Mouse (Mus musculus) forebrain, embryonic 13.5 days (tissue): ENCODE data around the gene Pdzd7. TPM values are rescaled to one million over a fixed set of nuclear protein-coding genes. Genes with fewer than 3 reads are reported as not detected.

ENCODE experiments used
- ATAC-seq: fragments of 200-750 bp; cut with Nextera tagmentation; 2 replicates; pipeline ENCODE4 v1.8.0; 2017
- H3K27ac ChIP-seq: fragments of 300-500 bp; sonication (generic); 2 replicates; pipeline ENCODE4 v1.5.1; 2015; ENCODE audit warnings: inconsistent platforms, mild to moderate bottlenecking, moderate library complexity
- H3K27me3 ChIP-seq: fragments of 300-500 bp; sonication (generic); 2 replicates; pipeline ENCODE4 v1.6.1; 2015; ENCODE audit warnings: mild to moderate bottlenecking, inconsistent platforms
- H3K36me3 ChIP-seq: fragments of 300-500 bp; sonication (generic); 2 replicates; pipeline ENCODE4 v1.6.1; 2015; ENCODE audit warnings: mild to moderate bottlenecking, inconsistent platforms; ENCODE audit not compliant: poor library complexity, severe bottlenecking
- H3K4me1 ChIP-seq: fragments of 300-500 bp; sonication (generic); 2 replicates; pipeline ENCODE4 v1.6.1; 2015; ENCODE audit warnings: inconsistent platforms
- H3K4me2 ChIP-seq: fragments of 300-500 bp; sonication (generic); 2 replicates; pipeline ENCODE4 v1.6.1; 2015; ENCODE audit warnings: inconsistent platforms, mild to moderate bottlenecking, moderate library complexity
- H3K4me3 ChIP-seq: fragments of 300-500 bp; sonication (generic); 2 replicates; pipeline ENCODE4 v1.5.1; 2015; ENCODE audit warnings: mild to moderate bottlenecking, inconsistent platforms
- H3K9ac ChIP-seq: fragments of 300-500 bp; sonication (generic); 2 replicates; pipeline ENCODE4 v1.6.1; 2015; ENCODE audit warnings: mild to moderate bottlenecking, inconsistent platforms
- H3K9me3 ChIP-seq: fragments of 300-500 bp; sonication (generic); replicated peaks from 2 replicates; pipeline ENCODE4 v1.6.1; 2016; ENCODE audit warnings: inconsistent platforms
- WGBS: fragments of 180-500 bp; shearing (Covaris S2); methylation state at CpG from one replicate; pipeline ENCODE4 v1.1.7; 2015; 5-methylcytosine and 5-hydroxymethylcytosine counted together
- polyA plus RNA-seq: library from polyadenylated mRNA; unstranded; fragments of >200 nt; fragmentation: Nextera tagmentation; extraction: Ambion mirVana; gene quantifications from 2 replicates; pipeline ENCODE4 v1.2.1, GENCODE M21; 2015

Gene Pdzd7
- 0.92 and 1.5 TPM in 2 replicates for polyA plus RNA-seq

DNA sequence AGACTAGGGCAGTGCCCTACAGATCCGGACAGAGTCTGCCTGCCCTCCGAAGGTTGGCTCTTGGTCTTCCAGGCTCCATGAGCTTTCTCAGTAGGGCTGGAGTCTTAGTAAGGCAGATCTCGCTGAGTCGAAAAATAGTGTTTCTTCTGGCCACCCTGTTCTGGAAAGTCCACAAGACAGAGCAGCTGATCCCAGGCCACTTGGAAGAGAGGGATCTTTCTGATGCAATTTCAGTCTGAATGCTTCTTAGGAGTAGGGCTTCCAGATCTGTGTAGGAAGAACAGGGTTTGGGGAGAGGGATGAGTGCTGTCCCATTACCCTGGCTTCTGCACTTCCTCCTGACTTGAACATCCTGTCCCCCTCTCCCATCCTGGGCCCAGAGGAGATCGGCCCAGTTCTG lies at the start of gene Pdzd7:
TSS of gene Pdzd7 (minus strand) at position 67 of the 400 bp plus-strand sequence.
- H3K4me3 ChIP-seq, result peak within 1 kb of the TSS; percentile 54
- H3K36me3 ChIP-seq, result peaks cover 4% of the 10 kb centered on the region; the same call in 1 of the 2 replicates
- H3K4me2 ChIP-seq, result peak within 1 kb of the TSS; percentile 68
- peaks cover 19% of the 10 kb centered on the region for H3K27me3 ChIP-seq
- WGBS, result 82% methylated on average over 5 of the region's 5 CpGs
- no peak for ATAC-seq
- no peak within 1 kb of the TSS for H3K27ac ChIP-seq
- H3K9me3 ChIP-seq, result no peaks in the 10 kb centered on the region
- H3K9ac ChIP-seq, result peak within 1 kb of the TSS; percentile 77
- H3K4me1 ChIP-seq, result peaks cover 44% of the 10 kb centered on the region

DNA sequence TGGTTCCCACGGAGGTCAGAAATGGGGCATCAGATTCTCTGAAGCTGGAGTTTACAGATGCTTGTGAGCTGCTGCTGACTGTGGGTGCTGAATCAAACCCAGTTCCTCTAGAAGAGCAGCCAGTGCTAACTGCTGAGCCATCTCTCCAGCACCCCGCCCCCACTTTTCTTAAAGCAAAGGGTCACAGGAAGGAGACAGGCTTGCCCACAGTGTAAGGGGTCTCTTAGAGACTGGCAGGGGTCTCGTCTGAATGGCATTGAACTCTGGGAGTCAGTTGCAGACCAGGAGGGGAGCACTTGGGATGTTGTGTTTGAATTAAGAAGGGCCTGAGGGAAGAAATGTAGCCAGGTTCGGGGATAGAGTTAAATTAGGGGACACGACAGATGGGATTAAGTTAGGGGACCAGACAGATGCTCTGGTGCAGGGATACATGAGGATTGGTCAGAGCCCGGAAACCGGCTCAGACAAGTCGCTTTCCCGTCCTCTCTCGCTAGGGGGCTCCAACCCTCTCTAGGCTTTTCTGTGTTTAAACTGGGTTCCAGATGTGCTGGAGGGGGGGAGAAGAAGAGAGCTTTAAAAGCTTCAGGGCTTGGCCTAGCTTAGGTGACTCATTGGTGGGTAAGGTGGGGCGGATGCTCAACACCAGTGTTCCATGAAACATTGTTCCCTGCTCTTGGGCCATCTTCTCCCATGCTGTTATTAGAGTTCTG lies 36.5 kb upstream of the Pdzd7 start:
- Histone ChIP-seq H3K4me3 (no peak overlapping the region), H3K36me3 (no peaks in the 10 kb centered on the region), H3K27me3 (peaks cover 95% of the 10 kb centered on the region), H3K9me3 (no peaks in the 10 kb centered on the region), H3K4me2 (no peak overlapping the region), H3K27ac (no peak overlapping the region), H3K9ac (no peak overlapping the region), H3K4me1 (peaks cover 28% of the 10 kb centered on the region)
- 16% methylated on average over 11 of the region's 11 CpGs for WGBS
- ATAC-seq, result no peak

GRCm38 (mm10) chr19:45081279-45081678 lies 35.8 kb upstream of the Pdzd7 start:
- Histone ChIP-seq H3K27me3 (peaks cover 95% of the 10 kb centered on the region), H3K36me3 (no peaks in the 10 kb centered on the region), H3K4me3 (peak overlapping the region; percentile 33; the same call in 1 of the 2 replicates), H3K9ac (no peak overlapping the region), H3K4me2 (peak overlapping the region; percentile 60), H3K9me3 (no peaks in the 10 kb centered on the region), H3K4me1 (peaks cover 35% of the 10 kb centered on the region), H3K27ac (no peak overlapping the region)
- WGBS, result under 1% methylated on average over 5 of the region's 5 CpGs
- peak; percentile 31; the same call in 1 of the 2 replicates for ATAC-seq

DNA sequence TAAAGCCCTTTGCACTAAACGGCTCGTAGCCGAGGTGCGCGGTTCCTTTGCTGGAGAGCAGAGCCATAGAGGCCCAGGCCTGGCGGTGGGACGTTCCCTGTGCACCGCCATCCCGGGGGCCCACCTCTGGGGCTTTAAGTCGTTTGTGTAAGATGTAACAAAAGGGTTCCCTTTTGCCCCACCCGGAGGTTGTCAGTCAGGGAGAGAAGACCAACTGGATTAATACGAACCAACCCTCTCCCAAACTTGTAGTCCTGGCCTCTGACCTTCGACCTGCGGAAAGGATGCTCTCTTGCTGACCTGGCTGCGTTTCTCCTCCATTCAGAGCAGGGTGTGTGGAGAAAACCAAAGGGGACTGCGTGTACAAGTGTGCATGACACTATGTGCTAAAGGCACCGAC lies 35.2 kb upstream of the Pdzd7 start:
- under 1% methylated on average over 17 of the region's 17 CpGs for WGBS
- ATAC-seq, result no peak
- Histone ChIP-seq H3K4me2 (peak overlapping the region; percentile 60), H3K4me1 (peaks cover 41% of the 10 kb centered on the region), H3K4me3 (peak overlapping the region; percentile 33), H3K9ac (peak overlapping the region; percentile 52), H3K36me3 (no peaks in the 10 kb centered on the region), H3K27me3 (peaks cover 95% of the 10 kb centered on the region), H3K27ac (no peak overlapping the region), H3K9me3 (no peaks in the 10 kb centered on the region)

GRCm38 (mm10) chr19:45079769-45080515 lies 34.4 kb upstream of the Pdzd7 start:
- peak overlapping the region; percentile 60 for H3K4me2 ChIP-seq
- WGBS, result under 1% methylated on average over 45 of the region's 45 CpGs
- no peaks in the 10 kb centered on the region for H3K36me3 ChIP-seq
- peak overlapping the region; percentile 33 for H3K4me3 ChIP-seq
- H3K27me3 ChIP-seq, result peaks cover 93% of the 10 kb centered on the region
- peak overlapping the region; percentile 52 for H3K9ac ChIP-seq
- peak; percentile 10; the same call in 1 of the 2 replicates for ATAC-seq
- H3K9me3 ChIP-seq, result no peaks in the 10 kb centered on the region
- peaks cover 47% of the 10 kb centered on the region for H3K4me1 ChIP-seq
- no peak overlapping the region for H3K27ac ChIP-seq

GRCm38 (mm10) chr19:45078971-45079764 lies 33.7 kb upstream of the Pdzd7 start:
- Histone ChIP-seq H3K9me3 (no peaks in the 10 kb centered on the region), H3K27ac (no peak overlapping the region), H3K36me3 (no peaks in the 10 kb centered on the region), H3K4me1 (peaks cover 47% of the 10 kb centered on the region), H3K4me3 (peak overlapping the region; percentile 33), H3K4me2 (peak overlapping the region; percentile 60), H3K9ac (no peak overlapping the region), H3K27me3 (peaks cover 88% of the 10 kb centered on the region)
- ATAC-seq, result no peak
- WGBS, result 3% methylated on average over 17 of the region's 17 CpGs

DNA sequence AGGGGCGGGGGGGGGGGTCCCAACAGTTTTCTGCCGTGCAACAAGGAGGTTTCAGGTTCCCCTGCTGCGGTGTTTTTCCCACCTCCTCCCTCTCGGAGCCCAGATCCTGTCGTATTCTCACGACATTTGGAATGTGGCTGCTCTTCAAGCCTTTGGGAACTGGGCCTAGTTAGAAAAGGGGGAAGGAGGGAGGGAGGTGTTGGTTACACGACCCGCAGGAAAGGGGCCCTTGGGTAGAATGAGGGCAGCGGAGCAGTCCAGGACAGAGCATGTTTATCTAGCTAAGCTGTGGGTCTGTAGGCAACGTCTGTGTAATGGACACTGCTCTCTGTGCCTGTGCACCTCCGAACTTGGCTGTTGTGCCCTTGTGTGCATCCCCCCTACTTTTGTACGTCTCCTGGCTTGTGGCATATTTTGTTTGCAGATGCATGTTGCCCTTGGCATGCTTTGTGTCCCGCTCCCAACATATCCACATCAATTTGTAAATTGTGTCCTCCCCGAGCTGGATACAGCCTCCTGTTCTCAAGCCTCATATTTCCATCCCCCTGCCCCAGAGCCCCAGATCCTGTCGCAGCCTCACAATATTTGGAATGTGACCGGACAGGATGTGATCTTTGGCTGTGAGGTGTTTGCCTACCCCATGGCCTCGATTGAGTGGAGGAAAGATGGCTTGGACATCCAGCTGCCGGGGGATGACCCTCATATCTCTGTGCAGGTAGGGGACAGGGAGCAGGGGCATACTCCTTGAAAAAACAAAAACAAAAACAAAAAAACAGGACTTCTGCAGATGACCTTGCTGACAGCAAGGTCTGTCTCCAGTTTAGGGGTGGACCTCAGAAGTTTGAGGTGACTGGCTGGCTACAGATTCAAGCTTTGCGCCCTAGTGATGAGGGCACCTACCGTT lies 32.5 kb upstream of the Pdzd7 start:
- Histone ChIP-seq H3K9me3 (no peaks in the 10 kb centered on the region), H3K27me3 (peaks cover 83% of the 10 kb centered on the region), H3K27ac (no peak overlapping the region), H3K4me2 (no peak overlapping the region), H3K9ac (no peak overlapping the region), H3K4me3 (no peak overlapping the region), H3K36me3 (no peaks in the 10 kb centered on the region), H3K4me1 (peaks cover 47% of the 10 kb centered on the region)
- WGBS, result 6% methylated on average over 20 of the region's 20 CpGs
- no peak for ATAC-seq

- WGBS, result under 1% methylated on average over 55 of the region's 62 CpGs
- Histone ChIP-seq H3K9me3 (no peaks in the 10 kb centered on the region), H3K9ac (peak overlapping the region; percentile 59), H3K27ac (no peak overlapping the region), H3K27me3 (peaks cover 77% of the 10 kb centered on the region), H3K4me3 (peak overlapping the region; percentile 62), H3K4me2 (peak overlapping the region; percentile 99), H3K36me3 (no peaks in the 10 kb centered on the region), H3K4me1 (peaks cover 47% of the 10 kb centered on the region)
- ATAC-seq, result no peak
These were observed 31.3 kb upstream of the Pdzd7 start for GRCm38 (mm10) chr19:45076586-45077510.

- H3K36me3 ChIP-seq, result no peaks in the 10 kb centered on the region
- no peaks in the 10 kb centered on the region for H3K9me3 ChIP-seq
- peaks cover 77% of the 10 kb centered on the region for H3K27me3 ChIP-seq
- peak overlapping the region; percentile 59; the same call in 1 of the 2 replicates for H3K9ac ChIP-seq
- H3K4me3 ChIP-seq, result peak overlapping the region; percentile 62
- ATAC-seq, result no peak
- 7% methylated on average over 17 of the region's 17 CpGs for WGBS
- peaks cover 46% of the 10 kb centered on the region for H3K4me1 ChIP-seq
- no peak overlapping the region for H3K27ac ChIP-seq
- H3K4me2 ChIP-seq, result peak overlapping the region; percentile 99
These were observed 30.6 kb upstream of the Pdzd7 start for GRCm38 (mm10) chr19:45076036-45076575.

- peak; percentile 53; the same call in 1 of the 2 replicates for ATAC-seq
- peak overlapping the region; percentile 77 for H3K9ac ChIP-seq
- peaks cover 40% of the 10 kb centered on the region for H3K4me1 ChIP-seq
- H3K4me3 ChIP-seq, result peak overlapping the region; percentile 62
- WGBS, result under 1% methylated on average over 32 of the region's 32 CpGs
- H3K4me2 ChIP-seq, result peak overlapping the region; percentile 99
- H3K27me3 ChIP-seq, result peaks cover 74% of the 10 kb centered on the region
- H3K36me3 ChIP-seq, result no peaks in the 10 kb centered on the region
- H3K9me3 ChIP-seq, result no peaks in the 10 kb centered on the region
- no peak overlapping the region for H3K27ac ChIP-seq
These were observed 30.0 kb upstream of the Pdzd7 start for GRCm38 (mm10) chr19:45075323-45076035.
